Mouse (Mus musculus) neural tube, embryonic 15.5 days (tissue): Measurements from ENCODE around the gene Sgce. TPM values are rescaled to one million over a fixed set of nuclear protein-coding genes. Genes with fewer than 3 reads are reported as not detected.

Experiments
- ATAC-seq: fragments of 200-750 bp; cut with Nextera tagmentation; 2 replicates; pipeline ENCODE4 v1.8.0; 2017; ENCODE audit warnings: mild to moderate bottlenecking, moderate TSS enrichment, moderate library complexity; ENCODE audit not compliant: low FRiP score
- H3K27ac ChIP-seq: fragments of 300-500 bp; sonication (generic); replicated peaks from 2 replicates; pipeline ENCODE4 v1.5.1; 2015; ENCODE audit warnings: mild to moderate bottlenecking, inconsistent platforms
- H3K27me3 ChIP-seq: fragments of 300-500 bp; sonication (generic); replicated peaks from 2 replicates; pipeline ENCODE4 v1.6.1; 2015; ENCODE audit warnings: inconsistent platforms
- H3K36me3 ChIP-seq: fragments of 300-500 bp; sonication (generic); 2 replicates; pipeline ENCODE4 v1.6.1; 2015; ENCODE audit warnings: inconsistent platforms
- H3K4me1 ChIP-seq: fragments of 300-500 bp; sonication (generic); 2 replicates; pipeline ENCODE4 v1.6.1; 2015; ENCODE audit warnings: inconsistent platforms
- H3K4me2 ChIP-seq: fragments of 300-500 bp; sonication (generic); 2 replicates; pipeline ENCODE4 v1.6.1; 2015; ENCODE audit warnings: inconsistent platforms, mild to moderate bottlenecking, moderate library complexity
- H3K4me3 ChIP-seq: fragments of 300-500 bp; sonication (generic); replicated peaks from 2 replicates; pipeline ENCODE4 v1.5.1; 2015; ENCODE audit warnings: mild to moderate bottlenecking, inconsistent platforms
- H3K9ac ChIP-seq: fragments of 300-500 bp; sonication (generic); replicated peaks from 2 replicates; pipeline ENCODE4 v1.6.1; 2015; ENCODE audit warnings: mild to moderate bottlenecking, inconsistent platforms
- H3K9me3 ChIP-seq: fragments of 300-500 bp; sonication (generic); replicated peaks from 2 replicates; pipeline ENCODE4 v1.6.1; 2016; ENCODE audit warnings: inconsistent platforms
- WGBS: fragments of 180-500 bp; shearing (Covaris S2); methylation state at CpG from one replicate; pipeline ENCODE4 v1.1.7; 2015; ENCODE audit warnings: mixed read lengths; 5-methylcytosine and 5-hydroxymethylcytosine counted together
- polyA plus RNA-seq: library from polyadenylated mRNA; unstranded; fragments of >200 nt; fragmentation: Nextera tagmentation; extraction: Ambion mirVana; gene quantifications from 2 replicates; pipeline ENCODE4 v1.2.1, GENCODE M21; 2015

Gene Sgce
- polyA plus RNA-seq, 1 experiment from 2014 or later, result 60.4 TPM

- H3K27ac ChIP-seq, result no peak overlapping the region
- H3K4me2 ChIP-seq, result no peak overlapping the region
- 23% methylated on average over 6 of the region's 6 CpGs for WGBS
Measured at GRCm38 (mm10) chr6:4722142-4722541, 24.9 kb downstream of the Sgce start.

GRCm38 (mm10) chr6:4717344-4717743, 29.7 kb downstream of the Sgce start:
- no peak overlapping the region for H3K27ac ChIP-seq
- no peak overlapping the region for H3K9ac ChIP-seq
- H3K36me3 ChIP-seq, result 0 out of 2 replicates have a peak, but pooled peaks cover 4% of the 10 kb centered on the region
- H3K4me3 ChIP-seq, result no peak overlapping the region
- WGBS, result 81% methylated on average over 2 of the region's 2 CpGs
- H3K4me1 ChIP-seq, result 0 out of 2 replicates have a peak, but pooled peaks cover 4% of the 10 kb centered on the region
- no peak for ATAC-seq
- H3K4me2 ChIP-seq, result no peak overlapping the region
- H3K9me3 ChIP-seq, result no peaks in the 10 kb centered on the region
- H3K27me3 ChIP-seq, result no peaks in the 10 kb centered on the region

More at GRCm38 (mm10) chr6:4722142-4722541, 24.9 kb downstream of the Sgce start:
- H3K9ac ChIP-seq, result no peak overlapping the region
- ATAC-seq, result 0 out of 2 replicates have a peak, but pooled peaks have one; percentile 39
- no peaks in the 10 kb centered on the region for H3K9me3 ChIP-seq
- H3K4me3 ChIP-seq, result no peak overlapping the region
- peaks cover 15% of the 10 kb centered on the region; the same call in 1 of the 2 replicates for H3K4me1 ChIP-seq
- no peaks in the 10 kb centered on the region for H3K27me3 ChIP-seq
- no peaks in the 10 kb centered on the region for H3K36me3 ChIP-seq

GRCm38 (mm10) chr6:4716171-4716570, 30.8 kb downstream of the Sgce start:
- no peak overlapping the region for H3K27ac ChIP-seq
- no peaks in the 10 kb centered on the region for H3K27me3 ChIP-seq
- no peak overlapping the region for H3K4me2 ChIP-seq
- H3K4me1 ChIP-seq, result no peaks in the 10 kb centered on the region
- H3K9me3 ChIP-seq, result no peaks in the 10 kb centered on the region
- 0 out of 2 replicates have a peak, but pooled peaks cover 4% of the 10 kb centered on the region for H3K36me3 ChIP-seq
- ATAC-seq, result no peak
- H3K9ac ChIP-seq, result no peak overlapping the region
- WGBS, result 93% methylated on average over 2 of the region's 2 CpGs
- H3K4me3 ChIP-seq, result no peak overlapping the region

- WGBS, result 91% methylated on average over 1 of the region's 1 CpGs
- no peaks in the 10 kb centered on the region for H3K9me3 ChIP-seq
- H3K9ac ChIP-seq, result no peak overlapping the region
- no peaks in the 10 kb centered on the region for H3K36me3 ChIP-seq
- H3K4me3 ChIP-seq, result no peak overlapping the region
- ATAC-seq, result no peak
- H3K27ac ChIP-seq, result no peak overlapping the region
- H3K4me2 ChIP-seq, result no peak overlapping the region
- no peaks in the 10 kb centered on the region for H3K27me3 ChIP-seq
- H3K4me1 ChIP-seq, result no peaks in the 10 kb centered on the region
Measured at GRCm38 (mm10) chr6:4708971-4709370, 38.0 kb downstream of the Sgce start.

- WGBS, result 69% methylated on average over 5 of the region's 5 CpGs
- no peaks in the 10 kb centered on the region for H3K27me3 ChIP-seq
- H3K4me2 ChIP-seq, result no peak overlapping the region
- no peaks in the 10 kb centered on the region for H3K9me3 ChIP-seq
- no peaks in the 10 kb centered on the region for H3K36me3 ChIP-seq
- no peak for ATAC-seq
- no peak overlapping the region for H3K9ac ChIP-seq
- H3K4me3 ChIP-seq, result no peak overlapping the region
- no peaks in the 10 kb centered on the region for H3K4me1 ChIP-seq
- H3K27ac ChIP-seq, result no peak overlapping the region
Measured at GRCm38 (mm10) chr6:4706415-4706814, 40.6 kb downstream of the Sgce start.

GRCm38 (mm10) chr6:4703908-4704307, 43.1 kb downstream of the Sgce start:
- ATAC-seq, result no peak
- H3K36me3 ChIP-seq, result no peaks in the 10 kb centered on the region

GRCm38 (mm10) chr6:4701641-4702040, 45.4 kb downstream of the Sgce start:
- ATAC-seq, result no peak

More at GRCm38 (mm10) chr6:4703908-4704307, 43.1 kb downstream of the Sgce start:
- Histone ChIP-seq H3K27me3 (no peaks in the 10 kb centered on the region), H3K4me2 (no peak overlapping the region), H3K27ac (no peak overlapping the region), H3K9ac (no peak overlapping the region), H3K4me3 (no peak overlapping the region), H3K9me3 (no peaks in the 10 kb centered on the region), H3K4me1 (no peaks in the 10 kb centered on the region)
- 88% methylated on average over 7 of the region's 7 CpGs for WGBS

GRCm38 (mm10) chr6:4695778-4696177, 51.2 kb downstream of the Sgce start:
- Histone ChIP-seq H3K4me1 (no peaks in the 10 kb centered on the region), H3K36me3 (no peaks in the 10 kb centered on the region), H3K27ac (no peak overlapping the region), H3K9me3 (no peaks in the 10 kb centered on the region), H3K27me3 (no peaks in the 10 kb centered on the region), H3K4me3 (no peak overlapping the region), H3K9ac (no peak overlapping the region), H3K4me2 (no peak overlapping the region)
- ATAC-seq, result no peak
- WGBS, result 67% methylated on average over 3 of the region's 3 CpGs

More at GRCm38 (mm10) chr6:4701641-4702040, 45.4 kb downstream of the Sgce start:
- no peak overlapping the region for H3K4me3 ChIP-seq
- H3K4me1 ChIP-seq, result no peaks in the 10 kb centered on the region
- no peak overlapping the region for H3K9ac ChIP-seq
- no peak overlapping the region for H3K27ac ChIP-seq
- no peaks in the 10 kb centered on the region for H3K27me3 ChIP-seq
- H3K9me3 ChIP-seq, result no peaks in the 10 kb centered on the region
- no peak overlapping the region for H3K4me2 ChIP-seq
- WGBS, result 88% methylated on average over 8 of the region's 8 CpGs
- no peaks in the 10 kb centered on the region for H3K36me3 ChIP-seq

GRCm38 (mm10) chr6:4694672-4695231, 52.3 kb downstream of the Sgce start:
- H3K27me3 ChIP-seq, result no peaks in the 10 kb centered on the region
- no peak overlapping the region for H3K9ac ChIP-seq
- no peaks in the 10 kb centered on the region for H3K4me1 ChIP-seq
- no peak overlapping the region for H3K4me3 ChIP-seq
- H3K27ac ChIP-seq, result no peak overlapping the region
- H3K4me2 ChIP-seq, result no peak overlapping the region
- H3K36me3 ChIP-seq, result no peaks in the 10 kb centered on the region
- no peak for ATAC-seq
- no peaks in the 10 kb centered on the region for H3K9me3 ChIP-seq
- WGBS, result 75% methylated on average over 8 of the region's 8 CpGs

- WGBS, result 70% methylated on average over 10 of the region's 10 CpGs
- Histone ChIP-seq H3K36me3 (no peaks in the 10 kb centered on the region), H3K27me3 (no peaks in the 10 kb centered on the region), H3K4me1 (no peaks in the 10 kb centered on the region), H3K27ac (no peak overlapping the region), H3K4me2 (no peak overlapping the region), H3K9ac (no peak overlapping the region), H3K4me3 (no peak overlapping the region), H3K9me3 (no peaks in the 10 kb centered on the region)
- no peak for ATAC-seq
Measured at GRCm38 (mm10) chr6:4693544-4693943, 53.5 kb downstream of the Sgce start.

GRCm38 (mm10) chr6:4690438-4690837, 56.6 kb downstream of the Sgce start:
- Histone ChIP-seq H3K4me3 (no peak overlapping the region), H3K36me3 (no peaks in the 10 kb centered on the region), H3K9ac (no peak overlapping the region), H3K27me3 (no peaks in the 10 kb centered on the region), H3K4me2 (no peak overlapping the region), H3K4me1 (no peaks in the 10 kb centered on the region), H3K9me3 (no peaks in the 10 kb centered on the region), H3K27ac (no peak overlapping the region)
- no peak for ATAC-seq
- WGBS, result 62% methylated on average over 4 of the region's 4 CpGs

- no peak overlapping the region for H3K27ac ChIP-seq
- no peaks in the 10 kb centered on the region for H3K4me1 ChIP-seq
- no peaks in the 10 kb centered on the region for H3K36me3 ChIP-seq
- no peaks in the 10 kb centered on the region for H3K9me3 ChIP-seq
- no peak overlapping the region for H3K9ac ChIP-seq
- H3K4me2 ChIP-seq, result no peak overlapping the region
- no peak overlapping the region for H3K4me3 ChIP-seq
- ATAC-seq, result no peak
- 35% methylated on average over 10 of the region's 10 CpGs for WGBS
- no peaks in the 10 kb centered on the region for H3K27me3 ChIP-seq
Measured at GRCm38 (mm10) chr6:4684706-4685340, 62.2 kb downstream of the Sgce start.
